Mouse (Mus musculus) lung, adult 2 months (tissue): Measurements from ENCODE around the gene Hcn3.

Experiments used
- CTCF ChIP-seq: fragments of 200-500 bp; IDR thresholded peaks from 2 replicates; pipeline ENCODE4 v1.5.1; 2011; ENCODE audit warnings: mild to moderate bottlenecking, low read length, control low read depth; ENCODE audit not compliant: insufficient read depth
- POLR2A ChIP-seq: fragments of 200-500 bp; IDR thresholded peaks from 2 replicates; pipeline ENCODE4 v1.6.1; 2011; ENCODE audit warnings: low read depth, mild to moderate bottlenecking, control low read depth, low read length, borderline replicate concordance; ENCODE audit errors: extremely low read depth

- TF ChIP-seq POLR2A (no peak), CTCF (no peak)
Observed at GRCm38 (mm10) chr3:89125981-89126380, 34.0 kb downstream of the Hcn3 start.
